Mouse (Mus musculus): ENCODE data around the gene Magoh. TPM values are rescaled to one million over a fixed set of nuclear protein-coding genes. Genes with fewer than 3 reads are reported as not detected.

Gene Magoh
- total RNA-seq, 2 experiments from 2014 or later, result 35.4 to 40.0 TPM

DNA sequence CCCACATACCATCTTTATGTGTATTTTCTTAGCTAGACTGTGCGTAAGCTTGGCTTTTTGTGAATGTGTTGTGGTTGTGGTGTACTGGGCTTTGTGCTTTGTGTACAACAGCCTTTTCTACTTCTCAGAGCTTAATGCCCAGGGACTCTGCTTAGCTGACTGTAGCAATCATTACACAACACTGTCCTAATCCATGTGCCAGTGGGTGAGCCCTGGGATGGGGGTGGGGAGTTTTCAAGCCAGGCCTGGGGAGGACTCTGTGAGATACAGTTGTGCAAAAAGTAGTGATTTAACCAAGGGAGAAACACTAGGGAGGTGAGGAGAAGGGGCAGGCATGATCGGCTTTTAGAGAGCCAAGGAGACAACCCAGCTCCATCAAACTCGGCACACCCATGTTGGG lies 20.7 kb downstream of the Magoh start:
- no peak overlapping the region for H3K4me3 ChIP-seq

DNA sequence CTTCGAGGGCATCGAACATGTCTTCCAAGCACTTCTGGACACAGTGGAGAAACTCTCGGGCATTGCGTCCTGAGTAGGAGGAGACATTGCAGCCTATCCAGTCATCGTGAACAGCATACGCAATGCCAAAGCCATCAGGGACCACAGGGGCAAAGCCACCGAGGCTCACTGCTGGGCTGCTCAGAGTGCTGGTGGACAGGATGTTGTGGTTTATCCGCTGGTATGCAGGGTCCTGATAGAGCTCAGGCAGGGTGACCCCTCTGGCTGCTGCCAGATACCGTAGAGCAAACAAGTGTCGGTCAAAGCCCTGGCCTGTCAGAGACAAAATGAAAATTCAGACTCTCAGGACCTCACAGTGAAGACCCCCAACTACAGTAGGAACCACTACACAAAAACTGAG lies 24.7 kb downstream of the Magoh start:
- no peak for DNase-seq (ENCODE audit: low spot score in 2 of 2)
- Histone ChIP-seq H3K4me3 (no peak overlapping the region), H3K27ac (no peak overlapping the region)
- TF ChIP-seq CTCF (conservative IDR thresholded peaks at IDR 0.05), result no peak

More for the DNA sequence above, 20.7 kb downstream of the Magoh start:
- TF ChIP-seq CTCF (conservative IDR thresholded peaks at IDR 0.05), result no peak
- no peak for DNase-seq (ENCODE audit: low spot score in 2 of 2)
- H3K27ac ChIP-seq, result no peak overlapping the region

DNA sequence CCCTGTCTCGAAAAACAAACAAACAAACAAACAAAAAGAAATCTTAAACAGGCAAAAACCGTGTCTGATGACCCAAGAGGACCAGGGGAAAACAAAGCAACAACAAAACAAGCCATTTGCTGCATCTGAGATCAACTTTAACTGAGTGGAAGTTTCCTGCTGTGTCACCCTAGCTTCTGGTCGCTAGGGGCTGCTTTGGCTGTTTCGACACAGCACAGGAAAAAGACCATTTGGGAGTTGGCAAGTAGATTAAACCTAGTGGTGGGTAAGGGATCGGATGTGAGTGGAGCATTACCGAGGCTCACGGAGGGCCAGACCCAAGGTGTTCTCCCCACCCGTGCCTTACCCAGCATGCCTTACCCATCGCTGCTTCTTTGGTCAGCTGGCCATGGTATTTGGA lies 27.0 kb downstream of the Magoh start:
- no peak overlapping the region for H3K27ac ChIP-seq
- DNase-seq (ENCODE audit: low spot score in 2 of 2), result no peak
- TF ChIP-seq CTCF (conservative IDR thresholded peaks at IDR 0.05), result peak; percentile 35
- H3K4me3 ChIP-seq, result no peak overlapping the region

DNA sequence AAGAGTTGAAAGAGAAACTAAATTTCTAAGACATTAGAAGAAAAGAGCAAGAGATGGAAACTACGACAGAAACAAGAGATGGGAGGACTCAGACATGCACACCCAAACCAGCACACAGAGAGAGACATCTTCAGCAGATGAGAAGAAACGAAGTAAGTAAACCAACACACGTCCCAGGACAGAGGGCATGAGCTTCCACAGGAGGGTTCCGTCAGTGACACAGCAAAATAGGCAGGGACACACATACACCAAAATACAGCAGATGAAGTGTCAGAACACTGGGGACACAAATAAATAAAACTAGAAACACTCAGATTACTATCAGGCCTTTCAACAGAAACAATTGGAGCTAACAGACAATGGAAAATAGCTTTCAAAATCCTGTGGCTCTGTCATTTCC lies 30.5 kb downstream of the Magoh start:
- H3K27ac ChIP-seq, result no peak overlapping the region
- no peak for DNase-seq (ENCODE audit: low spot score in 2 of 2)
- no peak for TF ChIP-seq CTCF (conservative IDR thresholded peaks at IDR 0.05)
- H3K4me3 ChIP-seq, result no peak overlapping the region

DNA sequence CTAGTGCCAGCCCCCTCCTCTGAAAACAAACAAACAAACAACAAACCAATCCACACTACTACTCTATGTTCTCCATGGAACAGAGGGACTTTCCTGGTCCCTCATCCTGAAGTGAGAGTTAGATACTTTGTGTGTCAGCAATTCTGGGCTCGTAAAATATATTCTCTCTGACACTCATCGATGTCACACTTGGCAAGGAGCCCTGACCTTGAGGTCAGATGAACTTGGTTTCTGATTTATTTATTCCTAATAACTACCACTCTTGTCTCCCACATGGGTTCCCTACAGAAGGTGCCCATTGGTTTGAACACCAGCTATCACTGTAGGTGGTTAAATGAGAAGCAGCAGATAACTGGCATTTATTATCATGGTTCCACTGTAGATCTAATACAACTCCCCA lies 40.8 kb downstream of the Magoh start:
- no peak for TF ChIP-seq CTCF (conservative IDR thresholded peaks at IDR 0.05)
- no peak overlapping the region for H3K27ac ChIP-seq
- no peak for DNase-seq (ENCODE audit: low spot score in 2 of 2)

DNA sequence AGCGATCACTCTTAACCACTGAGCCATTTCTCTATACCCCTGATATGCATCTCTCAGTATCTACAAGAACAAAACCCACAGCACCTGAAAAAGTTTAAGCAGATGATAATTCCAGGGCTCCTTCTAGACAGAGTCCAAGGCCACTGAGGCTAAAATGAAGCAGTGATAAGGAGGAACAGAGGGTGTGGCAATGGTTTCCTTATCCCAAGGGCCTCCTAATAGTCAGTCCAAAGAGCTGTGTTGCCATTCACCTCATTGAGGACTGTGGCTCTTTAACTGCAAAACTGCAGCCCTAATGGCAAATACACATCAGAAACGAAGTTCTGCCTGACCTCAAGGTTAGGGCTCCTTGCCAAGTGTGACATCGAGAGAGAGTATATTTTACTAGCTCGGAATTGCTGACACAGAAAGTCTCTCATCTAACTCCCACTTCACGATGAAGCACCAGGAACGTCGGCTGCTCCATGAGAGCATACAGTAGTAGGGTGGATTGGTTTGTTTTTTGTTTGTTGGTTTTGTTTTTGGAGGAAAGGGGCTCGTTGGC lies 41.7 kb downstream of the Magoh start:
- no peak for TF ChIP-seq CTCF (conservative IDR thresholded peaks at IDR 0.05)
- Histone ChIP-seq H3K27ac (no peak overlapping the region), H3K4me3 (no peak overlapping the region)
- DNase-seq (ENCODE audit: low spot score in 2 of 2), result no peak

More for the DNA sequence above, 40.8 kb downstream of the Magoh start:
- H3K4me3 ChIP-seq, result no peak overlapping the region

DNA sequence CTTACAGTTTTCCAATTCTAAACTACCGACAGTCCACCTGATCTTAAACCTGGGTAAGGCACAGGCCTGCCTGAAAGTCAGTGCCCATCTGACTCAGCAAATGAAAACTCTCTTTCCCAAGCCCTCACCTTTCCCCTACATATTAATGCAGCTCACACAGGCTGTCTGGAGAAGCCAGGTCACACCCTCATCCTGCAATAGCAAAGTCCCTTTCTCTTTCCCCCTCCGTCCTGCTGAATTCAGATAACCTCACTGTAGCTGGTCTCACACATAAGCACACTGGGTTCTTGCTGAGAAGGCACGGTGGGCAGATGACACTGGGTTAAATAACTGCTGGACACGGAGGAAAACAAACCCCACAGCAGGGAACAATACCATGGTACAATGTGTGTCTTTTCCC lies 42.4 kb downstream of the Magoh start:
- no peak for TF ChIP-seq CTCF (conservative IDR thresholded peaks at IDR 0.05)
- Histone ChIP-seq H3K4me3 (no peak overlapping the region), H3K27ac (no peak overlapping the region; the same call in 1 of the 2 replicates)
- no peak for DNase-seq (ENCODE audit: low spot score in 2 of 2)

DNA sequence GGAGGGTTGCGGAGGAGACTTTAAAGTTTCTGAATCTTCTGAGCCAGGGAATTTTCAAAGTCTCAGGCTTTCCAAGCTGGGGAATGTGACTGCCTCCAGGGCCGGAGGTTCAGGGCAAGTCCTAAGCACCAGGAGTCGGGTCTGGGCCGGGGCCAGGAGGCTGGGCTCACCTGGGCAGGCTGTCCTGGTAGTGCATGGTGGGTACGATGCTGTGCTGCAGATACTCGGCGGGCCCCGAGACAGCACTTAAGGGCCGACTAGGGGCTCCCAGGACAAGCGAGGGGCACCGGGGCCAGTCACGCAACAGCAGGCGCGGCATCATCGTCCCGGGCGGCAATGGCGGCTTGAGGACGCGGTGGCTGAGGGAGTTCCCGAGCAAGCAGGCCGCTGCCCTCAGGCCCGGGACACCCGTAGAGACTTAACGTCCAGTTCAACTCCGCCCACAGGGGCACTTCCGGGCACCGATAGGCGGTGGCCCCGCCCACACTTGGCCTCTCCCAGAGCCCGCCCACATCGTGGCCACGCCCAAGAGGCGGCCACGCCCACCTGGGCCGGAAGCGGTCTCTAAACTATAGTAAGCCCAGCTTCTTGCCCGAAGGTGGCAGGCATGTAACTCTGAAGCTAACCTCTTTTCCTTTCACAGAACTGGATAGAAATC lies 43.7 kb downstream of the Magoh start, which contains the start of gene Cpt2:
Cpt2 (minus strand) TSS at position 466 of the 658 bp plus-strand sequence.
- TF ChIP-seq CTCF (conservative IDR thresholded peaks at IDR 0.05), result peak; percentile 45
- DNase-seq (ENCODE audit: low spot score in 2 of 2), result peak; percentile 51 to 73
- H3K27ac ChIP-seq, result peak within 1 kb of the TSS; percentile 86
- H3K4me3 ChIP-seq, result peak within 1 kb of the TSS; percentile 65

DNA sequence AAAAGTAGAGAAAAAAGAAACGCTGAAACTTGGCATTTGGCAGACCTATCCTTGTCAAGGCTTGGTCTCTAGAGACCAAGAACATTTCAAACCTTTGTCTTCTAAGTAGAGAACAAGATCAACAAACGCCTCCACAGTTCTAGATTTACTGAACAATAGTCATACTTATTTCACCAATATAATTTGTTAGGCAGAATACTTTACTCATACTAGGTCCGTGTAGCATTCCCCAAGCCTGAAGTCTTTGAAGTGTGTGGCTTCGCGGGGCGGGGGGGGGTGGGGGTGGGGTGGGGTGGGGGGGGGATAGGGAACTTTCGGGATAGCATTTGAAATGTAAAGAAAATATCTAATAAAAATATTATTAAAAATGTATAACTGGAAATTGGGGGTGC lies 44.2 kb downstream of the Magoh start:
- no peak overlapping the region for H3K27ac ChIP-seq
- DNase-seq (ENCODE audit: low spot score in 2 of 2), result no peak
- peak overlapping the region; percentile 65 for H3K4me3 ChIP-seq
- TF ChIP-seq CTCF (conservative IDR thresholded peaks at IDR 0.05), result no peak

DNA sequence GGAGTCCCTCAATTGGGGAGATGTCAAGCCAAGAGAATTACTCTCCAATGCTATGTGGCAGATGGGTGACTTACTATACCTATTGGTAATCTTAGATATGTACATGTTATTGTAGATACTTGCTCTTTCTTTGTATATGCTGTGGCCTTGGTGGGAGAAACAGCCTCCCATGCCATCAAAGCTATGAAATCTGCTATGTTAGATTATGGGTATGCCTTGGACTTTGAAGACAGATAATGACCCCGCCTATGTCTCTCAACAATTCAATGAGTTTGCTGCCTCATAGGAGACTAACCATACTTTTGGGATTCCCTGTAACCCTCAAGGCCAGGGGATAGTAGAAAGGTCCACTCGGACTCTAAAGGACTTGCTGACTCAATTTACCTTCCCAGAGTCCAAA lies 48.7 kb downstream of the Magoh start:
- no peak for TF ChIP-seq CTCF (conservative IDR thresholded peaks at IDR 0.05)
- H3K27ac ChIP-seq, result no peak overlapping the region

DNA sequence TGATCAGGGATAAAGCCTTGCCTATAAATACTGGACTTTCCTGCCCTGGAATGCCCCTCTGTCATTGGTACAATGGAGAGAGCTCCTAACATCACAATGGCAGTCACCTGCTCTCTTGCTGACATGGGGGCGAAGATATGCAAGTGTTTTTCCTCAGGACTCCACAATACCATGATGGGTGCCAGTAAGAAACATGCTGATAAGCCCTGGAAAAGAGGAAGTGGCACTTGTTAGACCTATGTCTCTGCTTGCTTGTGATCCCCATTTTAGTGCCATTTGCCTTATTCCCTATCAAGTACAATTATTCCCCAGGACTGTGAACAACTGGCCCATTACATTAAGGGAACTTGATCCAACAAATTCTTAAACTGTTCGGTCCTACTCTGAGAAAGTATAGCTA lies 49.2 kb downstream of the Magoh start:
- DNase-seq (ENCODE audit: low spot score in 2 of 2), result no peak
- no peak for TF ChIP-seq CTCF (conservative IDR thresholded peaks at IDR 0.05)
- Histone ChIP-seq H3K4me3 (no peak overlapping the region), H3K27ac (no peak overlapping the region)

More for the DNA sequence above, 48.7 kb downstream of the Magoh start:
- DNase-seq (ENCODE audit: low spot score in 2 of 2), result no peak
- H3K4me3 ChIP-seq, result no peak overlapping the region

DNA sequence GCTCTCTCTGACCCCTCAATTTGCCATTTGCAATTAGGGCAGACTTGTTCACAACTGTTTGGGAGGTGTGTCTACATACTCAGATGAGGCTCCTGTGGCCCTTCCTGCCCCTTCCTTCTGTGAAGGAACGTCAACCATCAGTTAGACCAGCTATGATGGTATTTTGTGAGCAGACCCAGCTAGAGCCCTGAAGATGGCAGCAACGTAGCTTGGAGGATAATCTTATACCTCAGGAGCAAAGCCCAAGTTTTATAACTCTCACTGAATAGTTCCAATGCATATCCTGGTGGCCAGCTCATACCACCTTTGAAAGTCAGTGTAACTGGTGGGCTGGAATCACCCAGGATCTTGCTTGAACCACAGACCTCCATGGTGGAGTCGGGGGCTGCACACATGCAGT lies 51.9 kb downstream of the Magoh start:
- H3K4me3 ChIP-seq, result no peak overlapping the region
- DNase-seq (ENCODE audit: low spot score in 2 of 2), result no peak
- H3K27ac ChIP-seq, result no peak overlapping the region
- TF ChIP-seq CTCF (conservative IDR thresholded peaks at IDR 0.05), result peak; percentile 51

DNA sequence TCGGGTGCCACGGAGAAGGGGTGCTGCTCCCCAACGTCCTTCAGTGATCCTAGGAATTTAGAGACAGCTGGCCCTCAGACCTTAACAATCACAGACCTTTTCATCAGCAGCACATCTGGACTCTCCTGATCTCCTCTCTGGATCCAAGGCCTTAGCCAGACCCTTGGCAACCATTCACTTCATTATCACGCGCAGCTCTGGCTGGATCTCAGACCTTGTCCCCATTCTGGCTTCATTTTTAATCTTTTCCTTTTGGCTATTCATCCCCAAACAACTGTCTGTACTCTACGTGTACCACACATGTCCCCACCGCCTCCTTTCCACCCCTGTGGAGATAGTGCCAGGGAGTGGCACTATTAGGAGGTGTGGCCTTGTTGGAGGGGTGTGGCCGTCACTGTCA lies 53.7 kb downstream of the Magoh start:
- no peak for TF ChIP-seq CTCF (conservative IDR thresholded peaks at IDR 0.05)

DNA sequence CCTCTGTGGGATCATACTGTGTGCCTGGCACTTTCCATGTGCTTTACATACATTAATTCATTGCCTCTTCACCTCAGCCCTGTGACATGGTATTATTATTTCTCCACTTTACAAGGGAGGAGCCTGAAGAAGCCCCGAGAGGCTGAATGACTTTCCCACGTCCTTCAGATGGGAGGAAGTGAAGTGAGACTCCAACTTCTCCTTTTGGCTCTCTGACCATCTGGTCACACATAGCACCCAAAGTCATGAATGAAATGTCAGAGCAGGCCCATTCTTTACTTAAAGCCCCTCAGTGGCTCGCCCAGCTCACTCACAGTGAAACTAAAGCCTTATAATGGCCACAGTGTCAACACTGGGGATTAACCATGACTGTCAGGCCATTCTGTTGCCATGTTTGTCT lies 55.7 kb downstream of the Magoh start:
- no peak overlapping the region for H3K4me3 ChIP-seq
- no peak overlapping the region for H3K27ac ChIP-seq
- TF ChIP-seq CTCF (conservative IDR thresholded peaks at IDR 0.05), result no peak
- no peak for DNase-seq (ENCODE audit: low spot score in 2 of 2)

More for the DNA sequence above, 53.7 kb downstream of the Magoh start:
- H3K27ac ChIP-seq, result no peak overlapping the region
- no peak overlapping the region for H3K4me3 ChIP-seq
- no peak for DNase-seq (ENCODE audit: low spot score in 2 of 2)

Other genes with a start within 250 kb of the Magoh start
- under 1 TPM; 0.27 to 0.49 TPM for gene Dmrtb1, start 195.5 kb upstream of the Magoh start, total RNA-seq (2021)
- 10 to 100 TPM; 84.3 to 98.5 TPM for gene Lrp8, start 77.5 kb upstream of the Magoh start, total RNA-seq (2021)
- gene 0610037L13Rik, start 10.1 kb downstream of the Magoh start, total RNA-seq (2021), result 10 to 100 TPM; 69.2 to 74.3 TPM
- gene Cpt2, start 43.9 kb downstream of the Magoh start, total RNA-seq (2021), result 1 to 10 TPM; 6.6 to 8.5 TPM
- gene Slc1a7, start 88.6 kb downstream of the Magoh start, total RNA-seq (2021), result not detected
- gene Podn, start 216.7 kb downstream of the Magoh start, total RNA-seq (2021), result 10 to 100 TPM; 10.2 to 10.4 TPM